Mouse (Mus musculus): Measurements from ENCODE around the gene Fes.

- TF ChIP-seq CTCF (IDR thresholded peaks at IDR 0.05) (no peak), EP300 (IDR thresholded peaks at IDR 0.05) (no peak)
Measured at GRCm38 (mm10) chr7:80372166-80372565, 15.6 kb downstream of the Fes start.
